Comparison of ENCODE assay signal across 20 mouse cellular contexts in genomic region chr4:46520491-46520890, GRCm38 (mm10). TPM values are rescaled to one million over a fixed set of nuclear protein-coding genes. Genes with fewer than 3 reads are reported as not detected.
DNase-seq lines count a peak whose midpoint lies in the region; ATAC-seq lines count a peak whose summit lies in the region.
"Had no signal": no experiment of that assay in that cellular context is flagged by ENCODE, and none has a peak within 500 bp of the region (broad histone marks: within the 10 kb centered on the region; RNA-seq: fewer than 3 reads in every experiment).

No protein-coding gene starts in this region.

- peaks cover 7% of the 10 kb centered on the region for H3K4me1 ChIP-seq in embryonic facial prominence, embryonic 12.5 days
- H3K4me1 ChIP-seq in embryonic facial prominence, embryonic 10.5 days, result peaks cover 10% of the 10 kb centered on the region
- peaks cover 23% of the 10 kb centered on the region for H3K4me1 ChIP-seq in heart, embryonic 12.5 days (replicated peaks)
- H3K4me1 ChIP-seq in heart, embryonic 16.5 days (ENCODE audit: control insufficient read depth, insufficient read depth, low read length), result peaks cover 13% of the 10 kb centered on the region
- no peaks in the 10 kb centered on the region for H3K4me1 ChIP-seq in embryonic facial prominence, embryonic 15.5 days
- H3K4me1 ChIP-seq: intestine, embryonic 15.5 days had no signal

- 94% methylated on average over 2 of the region's 2 CpGs for WGBS in embryonic facial prominence, embryonic 12.5 days
- 83% methylated on average over 2 of the region's 2 CpGs for WGBS in embryonic facial prominence, embryonic 10.5 days
- WGBS in heart, embryonic 12.5 days, result 22% methylated on average over 2 of the region's 2 CpGs
- WGBS in heart, embryonic 16.5 days, result 24% methylated on average over 2 of the region's 2 CpGs
- 84% methylated on average over 2 of the region's 2 CpGs for WGBS in embryonic facial prominence, embryonic 15.5 days

- H3K27ac ChIP-seq in embryonic facial prominence, embryonic 12.5 days, result no peak overlapping the region
- no peak overlapping the region for H3K27ac ChIP-seq in embryonic facial prominence, embryonic 10.5 days (replicated peaks)
- H3K27ac ChIP-seq in heart, embryonic 12.5 days (ENCODE audit: poor library complexity, severe bottlenecking), result 0 out of 2 replicates have a peak overlapping the region, but pooled peaks have one; percentile 19
- peak overlapping the region; percentile 30; the same call in 1 of the 2 replicates for H3K27ac ChIP-seq in heart, embryonic 16.5 days (ENCODE audit: low read length)
- H3K27ac ChIP-seq in embryonic facial prominence, embryonic 15.5 days (replicated peaks), result no peak overlapping the region
- H3K27ac ChIP-seq: hindbrain, embryonic 10.5 days; hindbrain, embryonic 14.5 days; intestine, embryonic 15.5 days had no signal

- 0 out of 2 replicates have a peak, but pooled peaks have one; percentile 10 for ATAC-seq in embryonic facial prominence, embryonic 12.5 days (ENCODE audit: insufficient number of reproducible peaks, insufficient read depth, low FRiP score, low TSS enrichment)
- ATAC-seq in heart, embryonic 12.5 days (ENCODE audit: insufficient number of reproducible peaks, low FRiP score), result peak; percentile 57
- peak; percentile 92 for ATAC-seq in heart, embryonic 16.5 days (replicated peaks; ENCODE audit: extremely low read depth, insufficient read depth, low FRiP score)
- ATAC-seq in embryonic facial prominence, embryonic 15.5 days (ENCODE audit: insufficient number of reproducible peaks, low FRiP score, low TSS enrichment, low read depth), result 0 out of 2 replicates have a peak, but pooled peaks have one; percentile 34
- ATAC-seq: CD4-positive, CD25-positive, alpha-beta regulatory T cell, adult 4 months; forebrain, embryonic 16.5 days; intestine, embryonic 15.5 days had no signal

- DNase-seq in embryonic facial prominence, embryonic 10.5 days (ENCODE audit: low spot score), result no peak
- no peak for DNase-seq in heart, adult 8-10 months (ENCODE audit: low spot score)
- no peak for DNase-seq in heart, adult 9 months (ENCODE audit: low spot score in 2 of 2)
- DNase-seq in cerebellum, adult 18-20 months, result no peak
- DNase-seq: adrenal gland, postnatal 10 days; B cell, adult 2 months; cerebellum, adult 11-12 months; cerebellum, adult 9-11 months; cerebellum, postnatal 36 days; gastrocnemius, postnatal 14 days; kidney, adult 18-20 months had no signal

- no peak overlapping the region for H3K4me3 ChIP-seq in embryonic facial prominence, embryonic 12.5 days
- no peak overlapping the region for H3K4me3 ChIP-seq in embryonic facial prominence, embryonic 10.5 days
- H3K4me3 ChIP-seq in heart, embryonic 12.5 days, result no peak overlapping the region
- no peak overlapping the region for H3K4me3 ChIP-seq in heart, embryonic 16.5 days (ENCODE audit: low read length)
- H3K4me3 ChIP-seq in embryonic facial prominence, embryonic 15.5 days (replicated peaks), result no peak overlapping the region
- H3K4me3 ChIP-seq: hindbrain, embryonic 10.5 days; intestine, embryonic 15.5 days had no signal

- no peak overlapping the region for H3K4me2 ChIP-seq in embryonic facial prominence, embryonic 12.5 days (replicated peaks)
- peak overlapping the region; percentile 30 for H3K4me2 ChIP-seq in heart, embryonic 12.5 days
- H3K4me2 ChIP-seq in heart, embryonic 16.5 days (ENCODE audit: low read depth, low read length), result peak overlapping the region; percentile 28; the same call in 1 of the 2 replicates
- H3K4me2 ChIP-seq in embryonic facial prominence, embryonic 15.5 days (replicated peaks), result no peak overlapping the region
- H3K4me2 ChIP-seq: hindbrain, embryonic 14.5 days; intestine, embryonic 15.5 days had no signal

- no peaks in the 10 kb centered on the region for H3K9me3 ChIP-seq in embryonic facial prominence, embryonic 12.5 days
- H3K9me3 ChIP-seq in embryonic facial prominence, embryonic 10.5 days, result no peaks in the 10 kb centered on the region
- peaks cover 11% of the 10 kb centered on the region for H3K9me3 ChIP-seq in heart, embryonic 12.5 days (replicated peaks)
- H3K9me3 ChIP-seq in heart, embryonic 16.5 days (replicated peaks; ENCODE audit: control insufficient read depth, low read length), result peaks cover 7% of the 10 kb centered on the region
- no peaks in the 10 kb centered on the region for H3K9me3 ChIP-seq in embryonic facial prominence, embryonic 15.5 days (replicated peaks)
- H3K9me3 ChIP-seq: hindbrain, embryonic 10.5 days; intestine, embryonic 15.5 days had no signal

- H3K27me3 ChIP-seq in embryonic facial prominence, embryonic 12.5 days, result 0 out of 2 replicates have a peak, but pooled peaks cover 5% of the 10 kb centered on the region
- H3K27me3 ChIP-seq in embryonic facial prominence, embryonic 10.5 days (replicated peaks; ENCODE audit: low read depth, poor library complexity, severe bottlenecking), result no peaks in the 10 kb centered on the region
- peaks cover 39% of the 10 kb centered on the region for H3K27me3 ChIP-seq in heart, embryonic 12.5 days (replicated peaks)
- 0 out of 2 replicates have a peak, but pooled peaks cover 10% of the 10 kb centered on the region for H3K27me3 ChIP-seq in heart, embryonic 16.5 days (ENCODE audit: control insufficient read depth, insufficient read depth, low read length)
- no peaks in the 10 kb centered on the region for H3K27me3 ChIP-seq in embryonic facial prominence, embryonic 15.5 days
- H3K27me3 ChIP-seq: intestine, embryonic 15.5 days had no signal

- no peak overlapping the region for H3K9ac ChIP-seq in embryonic facial prominence, embryonic 12.5 days
- H3K9ac ChIP-seq in heart, embryonic 12.5 days, result no peak overlapping the region
- no peak overlapping the region for H3K9ac ChIP-seq in heart, embryonic 16.5 days (ENCODE audit: low read length)
- H3K9ac ChIP-seq in embryonic facial prominence, embryonic 15.5 days, result no peak overlapping the region
- H3K9ac ChIP-seq: hindbrain, embryonic 14.5 days; intestine, embryonic 15.5 days had no signal

- no peaks in the 10 kb centered on the region for H3K36me3 ChIP-seq in embryonic facial prominence, embryonic 12.5 days
- no peaks in the 10 kb centered on the region for H3K36me3 ChIP-seq in embryonic facial prominence, embryonic 10.5 days (replicated peaks)
- H3K36me3 ChIP-seq in heart, embryonic 12.5 days, result no peaks in the 10 kb centered on the region
- H3K36me3 ChIP-seq in heart, embryonic 16.5 days (ENCODE audit: control insufficient read depth, insufficient read depth), result no peaks in the 10 kb centered on the region
- H3K36me3 ChIP-seq in embryonic facial prominence, embryonic 15.5 days, result no peaks in the 10 kb centered on the region
- H3K36me3 ChIP-seq: hindbrain, embryonic 10.5 days; intestine, embryonic 15.5 days had no signal

RNA-seq across cellular contexts. Expression of gene Trim14, which starts 15.4 kb away (rescaled TPM):
- 1.0 and 1.5 TPM in 2 replicates for polyA plus RNA-seq in embryonic facial prominence, embryonic 12.5 days (2016; fragmentation: Nextera tagmentation; extraction: Ambion mirVana)
- 0.59 and 0.64 TPM in 2 replicates for polyA plus RNA-seq in embryonic facial prominence, embryonic 10.5 days (2016; fragmentation: Nextera tagmentation; extraction: Ambion mirVana)
- 0.78 and 1.5 TPM in 2 replicates for polyA plus RNA-seq in heart, embryonic 12.5 days (2016; fragmentation: Nextera tagmentation; extraction: Ambion mirVana)
- total RNA-seq in heart, adult 8-10 months (2022), result 1 to 10 TPM; 1.6 to 2.5 (median 2.1) TPM
- polyA plus RNA-seq in heart, embryonic 16.5 days (2015; fragmentation: Nextera tagmentation; extraction: Ambion mirVana), result 1.9 and 4.7 TPM in 2 replicates
- 2.3 and 2.6 TPM in 2 replicates for polyA plus RNA-seq in embryonic facial prominence, embryonic 15.5 days (2015; fragmentation: Nextera tagmentation; extraction: Ambion mirVana)

RNA-seq across cellular contexts. Expression of gene Nans, which starts 31.4 kb away (rescaled TPM):
- polyA plus RNA-seq in embryonic facial prominence, embryonic 12.5 days (2016; fragmentation: Nextera tagmentation; extraction: Ambion mirVana), result 85.6 and 90.7 TPM in 2 replicates
- 86.7 and 88.8 TPM in 2 replicates for polyA plus RNA-seq in embryonic facial prominence, embryonic 10.5 days (2016; fragmentation: Nextera tagmentation; extraction: Ambion mirVana)
- polyA plus RNA-seq in heart, embryonic 12.5 days (2016; fragmentation: Nextera tagmentation; extraction: Ambion mirVana), result 62.2 and 68.3 TPM in 2 replicates
- total RNA-seq in heart, adult 8-10 months (2022), result 10 to 100 TPM; 12.1 to 16.8 (median 15.6) TPM
- polyA plus RNA-seq in heart, embryonic 16.5 days (2015; fragmentation: Nextera tagmentation; extraction: Ambion mirVana), result 52.1 and 62.3 TPM in 2 replicates
- polyA plus RNA-seq in embryonic facial prominence, embryonic 15.5 days (2015; fragmentation: Nextera tagmentation; extraction: Ambion mirVana), result 79.8 and 85.1 TPM in 2 replicates

Comparison
In these comparisons a context has a peak if more than half of its experiments do, and no peak if none do; other contexts are left out.
1. ATAC-seq: peak in every context shown above with its lines; median percentile 92 in heart, embryonic 16.5 days; 57 in heart, embryonic 12.5 days; 34 in embryonic facial prominence, embryonic 15.5 days; 10 in embryonic facial prominence, embryonic 12.5 days.
2. H3K27ac ChIP-seq: peak in heart, embryonic 12.5 days (single experiment) and heart, embryonic 16.5 days (single experiment); none in embryonic facial prominence, embryonic 12.5 days (single experiment), embryonic facial prominence, embryonic 10.5 days (single experiment) and embryonic facial prominence, embryonic 15.5 days (single experiment).
3. H3K4me2 ChIP-seq: peak in heart, embryonic 12.5 days (single experiment) and heart, embryonic 16.5 days (single experiment); none in embryonic facial prominence, embryonic 12.5 days (single experiment) and embryonic facial prominence, embryonic 15.5 days (single experiment).